Mouse (Mus musculus): Measurements from ENCODE around the gene Mutyh.

DNA sequence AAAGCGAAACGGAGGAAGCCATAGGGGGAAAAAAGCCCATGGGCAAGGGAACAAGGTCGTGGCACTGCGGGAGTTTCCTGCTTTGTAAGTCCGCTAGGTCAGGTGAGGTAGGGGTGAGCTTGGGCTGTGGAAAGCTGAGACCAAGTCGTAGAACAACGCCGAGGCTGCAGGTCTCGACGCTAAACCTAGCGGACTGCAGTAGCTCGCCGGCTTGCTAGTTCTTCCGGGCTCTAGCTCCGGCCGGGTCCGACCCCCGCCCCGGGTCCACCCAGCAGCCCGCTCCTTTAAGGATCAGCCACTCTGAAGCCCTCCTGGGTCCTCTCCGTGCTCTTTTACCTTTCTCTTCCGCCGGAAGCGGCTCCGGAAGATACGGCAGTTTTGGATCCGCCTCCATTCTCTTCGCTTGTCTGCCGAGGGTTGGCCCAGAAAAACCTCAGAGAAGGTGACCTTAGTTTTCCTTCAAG, 17.1 kb downstream of the Mutyh start:
- no peak for TF ChIP-seq CTCF (conservative IDR thresholded peaks at IDR 0.05; ENCODE audit: low read length)
- no peak for TF ChIP-seq POU5F1 (IDR thresholded peaks at IDR 0.05; ENCODE audit: borderline replicate concordance, low read length)
- no peak for TF ChIP-seq NANOG (IDR thresholded peaks at IDR 0.05; ENCODE audit: borderline replicate concordance, low read length)
